Mouse (Mus musculus): ENCODE results near the gene Snx3. TPM values are rescaled to one million over a fixed set of nuclear protein-coding genes. Genes with fewer than 3 reads are reported as not detected.

Gene Snx3
- polyA plus RNA-seq (2015; fragmentation: Illumina TruSeq; extraction: RNeasy Lipid Tissue Mini Kit (QIAGEN cat#74804); ENCODE audit: low read depth, low replicate concordance): 261 TPM

DNA sequence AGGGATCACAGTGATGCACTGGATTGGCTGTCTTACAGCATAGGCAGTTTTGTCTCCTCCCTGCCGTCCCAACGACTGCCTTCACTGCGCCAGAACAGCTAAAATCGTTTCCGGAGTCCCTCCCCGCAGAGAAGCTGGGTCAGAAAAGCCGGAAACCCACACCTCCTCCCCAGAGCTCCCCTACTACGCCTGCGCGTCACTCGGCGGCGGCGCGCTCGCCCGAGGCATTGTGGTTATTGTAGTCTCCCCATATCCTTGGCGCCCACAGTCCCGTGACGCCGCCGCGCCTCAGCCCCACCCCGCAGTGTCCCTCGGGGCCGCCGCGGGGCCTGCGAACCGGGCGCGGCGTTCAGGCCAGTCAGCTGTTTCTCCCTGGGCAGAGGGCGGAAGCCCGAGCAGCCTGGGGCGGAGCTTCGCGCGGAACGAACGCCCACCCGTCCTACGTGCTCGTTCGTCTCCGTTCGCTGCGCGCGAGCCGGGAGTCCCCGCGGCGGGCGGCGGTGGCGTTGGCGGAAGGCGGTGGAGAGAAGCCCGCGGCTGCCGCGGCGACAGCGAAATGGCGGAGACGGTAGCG lies at the start of gene Snx3:
Snx3 (plus strand) TSS at position 256 of the 574 bp plus-strand sequence.

GRCm38 (mm10) chr10:42478341-42478720 lies 23.5 kb upstream of the Snx3 start, which contains the start of gene Afg1l:
TSS of gene Afg1l (minus strand) at chr10:42478565.

DNA sequence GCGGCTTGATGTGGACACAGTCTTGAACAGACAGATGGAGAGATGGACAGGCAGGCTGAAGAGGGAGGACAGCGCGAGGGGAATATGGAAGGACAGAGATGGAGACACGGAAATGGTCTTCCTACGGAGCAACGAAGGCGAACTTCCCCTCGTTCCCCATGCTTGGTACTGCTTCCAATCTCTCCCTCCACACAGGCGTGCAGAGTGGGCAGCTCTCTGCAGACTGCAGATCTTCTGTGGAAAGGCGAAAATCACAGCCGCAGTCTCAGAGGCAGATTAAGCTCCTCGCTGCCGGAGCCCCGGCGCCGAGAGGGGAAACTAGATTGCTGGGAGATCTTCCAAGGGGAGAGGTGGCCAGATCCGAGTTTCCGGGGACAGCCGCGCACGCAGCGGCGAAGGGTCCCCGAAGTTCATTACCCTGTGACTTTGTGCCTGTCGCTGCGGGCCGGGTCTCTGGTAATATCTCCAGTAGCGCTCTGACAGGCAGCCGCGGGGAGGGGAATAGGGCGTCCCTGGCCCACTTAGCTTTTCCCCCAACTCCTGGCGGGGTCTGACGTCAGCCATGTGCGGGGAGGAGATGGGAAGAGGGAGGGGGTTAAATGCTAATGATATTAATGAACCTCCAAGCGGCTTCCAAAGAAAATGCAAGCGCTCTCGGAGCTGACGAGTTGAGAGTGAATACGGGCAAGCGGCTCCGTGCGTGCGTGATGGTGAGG lies 81.5 kb downstream of the Snx3 start, which contains the start of the genes Nr2e1 and Ostm1:
Nr2e1 (minus strand) TSS at position 476 of the 716 bp plus-strand sequence.
Ostm1 (plus strand) TSS at position 666 of the 716 bp plus-strand sequence.

Other genes starting within 250 kb of the Snx3 start
- 28.2 TPM for gene Foxo3, start 225.3 kb upstream of the Snx3 start, polyA plus RNA-seq (2015; fragmentation: Illumina TruSeq; extraction: RNeasy Lipid Tissue Mini Kit (QIAGEN cat#74804); ENCODE audit: low read depth, low replicate concordance)
- gene Afg1l, start 23.5 kb upstream of the Snx3 start, polyA plus RNA-seq (2015; fragmentation: Illumina TruSeq; extraction: RNeasy Lipid Tissue Mini Kit (QIAGEN cat#74804); ENCODE audit: low read depth, low replicate concordance): 20.2 TPM
- gene Nr2e1, start 81.6 kb downstream of the Snx3 start, polyA plus RNA-seq (2015; fragmentation: Illumina TruSeq; extraction: RNeasy Lipid Tissue Mini Kit (QIAGEN cat#74804); ENCODE audit: low read depth, low replicate concordance): 9.8 TPM
- 52.6 TPM for gene Ostm1, start 81.8 kb downstream of the Snx3 start, polyA plus RNA-seq (2015; fragmentation: Illumina TruSeq; extraction: RNeasy Lipid Tissue Mini Kit (QIAGEN cat#74804); ENCODE audit: low read depth, low replicate concordance)